Mouse (Mus musculus): ENCODE measurements around the gene Myl7. TPM values are rescaled to one million over a fixed set of nuclear protein-coding genes. Genes with fewer than 3 reads are reported as not detected.
"Not testable (repeated sequence)": the region's sequence is repeated elsewhere in the genome, so short reads cannot be mapped to it uniquely, and the experiment has no call there.

The Myl7 gene
- polyA plus RNA-seq, 1 experiment from 2014 or later, result not detected

GRCm38 (mm10) chr11:5901950-5902349 is 3.4 kb upstream of the Myl7 start:
- WGBS, result under 1% methylated on average over 32 of the region's 32 CpGs

GRCm38 (mm10) chr11:5901320-5901719 is 2.7 kb upstream of the Myl7 start:
- 19% methylated on average over 3 of the region's 3 CpGs for WGBS

More at GRCm38 (mm10) chr11:5901950-5902349, 3.4 kb upstream of the Myl7 start:
- H3K4me2 ChIP-seq, result peak overlapping the region; percentile 74
- peak overlapping the region; percentile 57 for H3K9ac ChIP-seq
- H3K36me3 ChIP-seq (replicated peaks), result no peaks in the 10 kb centered on the region
- H3K9me3 ChIP-seq, result no peaks in the 10 kb centered on the region
- H3K4me1 ChIP-seq, result peaks cover 25% of the 10 kb centered on the region
- peak overlapping the region; percentile 47 for H3K4me3 ChIP-seq
- peak overlapping the region; percentile 88 for H3K27ac ChIP-seq
- ATAC-seq (replicated peaks), result peak; percentile 94
- 0 out of 2 replicates have a peak, but pooled peaks cover 3% of the 10 kb centered on the region for H3K27me3 ChIP-seq (replicated peaks)

GRCm38 (mm10) chr11:5899286-5899685 is 704 bp upstream of the Myl7 start:
- H3K4me2 ChIP-seq, result no peak overlapping the region
- no peaks in the 10 kb centered on the region for H3K36me3 ChIP-seq (replicated peaks)
- 0 out of 2 replicates have a peak, but pooled peaks cover 3% of the 10 kb centered on the region for H3K27me3 ChIP-seq (replicated peaks)
- no peak overlapping the region for H3K9ac ChIP-seq
- H3K9me3 ChIP-seq, result no peaks in the 10 kb centered on the region
- no peak for ATAC-seq (replicated peaks)
- peaks cover 25% of the 10 kb centered on the region for H3K4me1 ChIP-seq
- 93% methylated on average over 10 of the region's 10 CpGs for WGBS
- no peak overlapping the region for H3K4me3 ChIP-seq
- no peak overlapping the region for H3K27ac ChIP-seq

More at GRCm38 (mm10) chr11:5901320-5901719, 2.7 kb upstream of the Myl7 start:
- H3K4me3 ChIP-seq, result peak overlapping the region; percentile 47
- H3K36me3 ChIP-seq (replicated peaks), result no peaks in the 10 kb centered on the region
- peak overlapping the region; percentile 74 for H3K4me2 ChIP-seq
- H3K27me3 ChIP-seq (replicated peaks), result 0 out of 2 replicates have a peak, but pooled peaks cover 3% of the 10 kb centered on the region
- peak; percentile 1; the same call in 1 of the 2 replicates for ATAC-seq (replicated peaks)
- peaks cover 25% of the 10 kb centered on the region for H3K4me1 ChIP-seq
- peak overlapping the region; percentile 57 for H3K9ac ChIP-seq
- no peaks in the 10 kb centered on the region for H3K9me3 ChIP-seq
- peak overlapping the region; percentile 88 for H3K27ac ChIP-seq

- H3K4me2 ChIP-seq, result no peak overlapping the region
- no peak overlapping the region for H3K4me3 ChIP-seq
- H3K36me3 ChIP-seq (replicated peaks), result no peaks in the 10 kb centered on the region
- H3K4me1 ChIP-seq, result peaks cover 22% of the 10 kb centered on the region
- no peaks in the 10 kb centered on the region for H3K9me3 ChIP-seq
- no peak overlapping the region for H3K9ac ChIP-seq
- ATAC-seq (replicated peaks), result no peak
- 15% methylated on average over 10 of the region's 10 CpGs for WGBS
- no peak overlapping the region for H3K27ac ChIP-seq
- H3K27me3 ChIP-seq (replicated peaks), result 0 out of 2 replicates have a peak, but pooled peaks cover 3% of the 10 kb centered on the region
Measured at GRCm38 (mm10) chr11:5897839-5898238, 743 bp downstream of the Myl7 start.

- Histone ChIP-seq H3K4me1 (peaks cover 16% of the 10 kb centered on the region), H3K9me3 (no peaks in the 10 kb centered on the region), H3K9ac (no peak overlapping the region), H3K27ac (no peak overlapping the region), H3K36me3 (replicated peaks) (no peaks in the 10 kb centered on the region), H3K4me2 (no peak overlapping the region), H3K27me3 (replicated peaks) (0 out of 2 replicates have a peak, but pooled peaks cover 3% of the 10 kb centered on the region), H3K4me3 (no peak overlapping the region)
- WGBS, result 17% methylated on average over 16 of the region's 16 CpGs
- no peak for ATAC-seq (replicated peaks)
Measured at GRCm38 (mm10) chr11:5897230-5897629, 1.4 kb downstream of the Myl7 start.

GRCm38 (mm10) chr11:5893807-5894206 is 4.8 kb downstream of the Myl7 start:
- Histone ChIP-seq H3K27me3 (replicated peaks) (no peaks in the 10 kb centered on the region), H3K4me1 (no peaks in the 10 kb centered on the region), H3K9ac (no peak overlapping the region), H3K27ac (no peak overlapping the region), H3K4me3 (no peak overlapping the region), H3K9me3 (no peaks in the 10 kb centered on the region), H3K4me2 (no peak overlapping the region), H3K36me3 (replicated peaks) (no peaks in the 10 kb centered on the region)
- ATAC-seq (replicated peaks), result no peak
- WGBS, result 77% methylated on average over 6 of the region's 6 CpGs

- H3K27me3 ChIP-seq (replicated peaks), result no peaks in the 10 kb centered on the region
- no peak overlapping the region for H3K4me3 ChIP-seq
- no peaks in the 10 kb centered on the region for H3K9me3 ChIP-seq
- ATAC-seq (replicated peaks), result no peak
- 54% methylated on average over 4 of the region's 4 CpGs for WGBS
- no peaks in the 10 kb centered on the region for H3K4me1 ChIP-seq
- H3K4me2 ChIP-seq, result no peak overlapping the region
- no peaks in the 10 kb centered on the region for H3K36me3 ChIP-seq (replicated peaks)
- H3K9ac ChIP-seq, result no peak overlapping the region
- H3K27ac ChIP-seq, result no peak overlapping the region
Measured at GRCm38 (mm10) chr11:5892810-5893368, 5.7 kb downstream of the Myl7 start.

GRCm38 (mm10) chr11:5892151-5892591 is 6.4 kb downstream of the Myl7 start:
- no peak for ATAC-seq (replicated peaks)
- no peak overlapping the region for H3K9ac ChIP-seq
- 71% methylated on average over 8 of the region's 8 CpGs for WGBS
- H3K9me3 ChIP-seq, result no peaks in the 10 kb centered on the region
- H3K4me2 ChIP-seq, result no peak overlapping the region
- peaks cover 3% of the 10 kb centered on the region for H3K4me1 ChIP-seq
- no peaks in the 10 kb centered on the region for H3K27me3 ChIP-seq (replicated peaks)
- H3K36me3 ChIP-seq (replicated peaks), result no peaks in the 10 kb centered on the region
- H3K4me3 ChIP-seq, result no peak overlapping the region
- no peak overlapping the region for H3K27ac ChIP-seq

- not testable (repeated sequence) for H3K36me3 ChIP-seq (replicated peaks); H3K27ac ChIP-seq; H3K27me3 ChIP-seq (replicated peaks); H3K4me1 ChIP-seq; H3K4me2 ChIP-seq; ATAC-seq (replicated peaks); H3K9me3 ChIP-seq; H3K4me3 ChIP-seq; H3K9ac ChIP-seq
- 70% methylated on average over 5 of the region's 5 CpGs for WGBS
Measured at GRCm38 (mm10) chr11:5888563-5888962, 10.0 kb downstream of the Myl7 start.

GRCm38 (mm10) chr11:5887250-5887649 is 11.3 kb downstream of the Myl7 start:
- no peak overlapping the region for H3K27ac ChIP-seq
- no peaks in the 10 kb centered on the region for H3K27me3 ChIP-seq (replicated peaks)
- no peak overlapping the region for H3K9ac ChIP-seq
- no peak for ATAC-seq (replicated peaks)
- no peak overlapping the region for H3K4me3 ChIP-seq
- peaks cover 7% of the 10 kb centered on the region for H3K4me1 ChIP-seq
- H3K9me3 ChIP-seq, result no peaks in the 10 kb centered on the region
- H3K36me3 ChIP-seq (replicated peaks), result no peaks in the 10 kb centered on the region
- 21% methylated on average over 5 of the region's 5 CpGs for WGBS
- no peak overlapping the region for H3K4me2 ChIP-seq

- H3K9ac ChIP-seq, result no peak overlapping the region
- 18% methylated on average over 9 of the region's 9 CpGs for WGBS
- peaks cover 7% of the 10 kb centered on the region for H3K4me1 ChIP-seq
Measured at GRCm38 (mm10) chr11:5886187-5886586, 12.4 kb downstream of the Myl7 start.

GRCm38 (mm10) chr11:5882518-5882917 is 16.1 kb downstream of the Myl7 start:
- Histone ChIP-seq H3K9me3 (no peaks in the 10 kb centered on the region), H3K4me1 (peaks cover 18% of the 10 kb centered on the region), H3K27ac (no peak overlapping the region), H3K36me3 (replicated peaks) (no peaks in the 10 kb centered on the region), H3K9ac (no peak overlapping the region), H3K4me2 (no peak overlapping the region), H3K27me3 (replicated peaks) (no peaks in the 10 kb centered on the region), H3K4me3 (no peak overlapping the region)
- no peak for ATAC-seq (replicated peaks)
- WGBS, result 83% methylated on average over 8 of the region's 8 CpGs

More at GRCm38 (mm10) chr11:5886187-5886586, 12.4 kb downstream of the Myl7 start:
- Histone ChIP-seq H3K36me3 (replicated peaks) (no peaks in the 10 kb centered on the region), H3K27me3 (replicated peaks) (no peaks in the 10 kb centered on the region), H3K9me3 (no peaks in the 10 kb centered on the region), H3K4me2 (no peak overlapping the region), H3K27ac (no peak overlapping the region), H3K4me3 (no peak overlapping the region)
- ATAC-seq (replicated peaks), result 0 out of 2 replicates have a peak, but pooled peaks have one; percentile 33

- Histone ChIP-seq H3K4me2 (no peak overlapping the region), H3K27ac (no peak overlapping the region), H3K9ac (no peak overlapping the region), H3K36me3 (replicated peaks) (no peaks in the 10 kb centered on the region), H3K27me3 (replicated peaks) (no peaks in the 10 kb centered on the region), H3K4me1 (peaks cover 29% of the 10 kb centered on the region), H3K4me3 (no peak overlapping the region), H3K9me3 (no peaks in the 10 kb centered on the region)
- 51% methylated on average over 5 of the region's 5 CpGs for WGBS
- ATAC-seq (replicated peaks), result no peak
Measured at GRCm38 (mm10) chr11:5879905-5880304, 18.7 kb downstream of the Myl7 start.
